Mouse (Mus musculus): ENCODE results near the gene Tas2r108.

Gene Tas2r108

DNA sequence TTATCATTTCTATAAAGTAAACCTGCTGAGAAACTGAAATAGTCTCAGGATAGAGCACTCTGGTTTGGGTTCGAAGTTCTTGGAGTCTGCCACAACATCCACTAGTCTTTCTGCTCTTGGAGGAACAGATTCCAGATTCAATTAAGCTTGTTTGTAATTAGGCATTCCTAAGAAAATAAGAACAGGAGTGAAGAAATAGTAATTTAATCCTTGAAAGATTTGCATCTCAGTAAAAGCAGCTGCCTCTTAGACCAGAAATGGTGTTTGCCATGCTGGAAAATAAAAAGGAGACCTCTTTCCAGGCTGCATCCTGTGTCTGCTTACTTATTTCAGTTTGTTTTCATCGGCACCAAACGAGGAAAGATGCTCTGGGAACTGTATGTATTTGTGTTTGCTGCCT is at the start of gene Tas2r108:
Gene Tas2r108 (plus strand): TSS at position 301 of the 400 bp plus-strand sequence.
- DNase-seq: no peak

DNA sequence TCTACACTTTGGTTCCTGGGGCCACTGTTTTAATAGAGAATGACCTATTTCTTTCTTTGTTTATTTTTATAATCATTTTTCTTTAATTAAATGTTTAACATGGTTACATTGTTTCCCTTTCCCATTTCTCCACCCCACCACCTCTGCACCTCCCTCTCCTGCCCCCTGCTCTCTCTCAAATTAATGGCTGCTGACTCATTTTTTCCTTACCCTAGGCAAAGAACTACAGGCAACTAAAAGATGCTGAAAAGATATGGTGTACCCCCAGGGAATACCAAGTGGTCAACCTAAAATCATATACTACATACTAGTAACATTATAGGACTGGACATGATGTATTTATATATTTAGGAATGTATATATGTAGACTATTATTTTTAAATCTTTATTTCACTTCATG is 44.7 kb upstream of the Tas2r108 start:
- no peak for DNase-seq

DNA sequence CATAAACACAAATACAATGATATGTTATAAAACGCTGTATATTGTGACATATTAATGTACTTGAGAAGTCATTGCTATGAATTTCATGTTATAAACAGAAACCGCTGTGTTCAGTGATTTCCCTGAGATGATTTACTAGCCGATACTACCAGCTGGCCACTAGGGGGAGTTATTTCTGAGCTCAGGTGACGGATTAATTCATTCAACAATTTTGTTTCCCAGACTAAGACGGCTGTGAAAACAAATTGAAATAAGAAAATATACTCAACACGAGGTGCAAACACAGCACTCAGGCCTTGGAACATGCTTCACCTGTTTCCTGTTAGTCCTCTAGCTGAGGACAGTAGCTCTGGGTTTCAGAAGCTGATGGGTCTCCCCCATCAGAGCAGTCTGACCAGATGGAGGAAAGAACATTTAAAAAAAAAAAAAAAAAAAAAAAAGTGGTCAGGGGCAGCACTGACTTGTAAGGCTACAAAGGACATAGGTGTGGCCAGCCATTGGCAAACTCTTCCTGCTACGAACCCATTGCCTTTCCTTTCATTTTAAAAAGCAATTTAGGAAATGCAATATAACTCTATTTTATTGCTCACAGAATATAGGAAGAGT is 38.8 kb upstream of the Tas2r108 start:
- DNase-seq: no peak

DNA sequence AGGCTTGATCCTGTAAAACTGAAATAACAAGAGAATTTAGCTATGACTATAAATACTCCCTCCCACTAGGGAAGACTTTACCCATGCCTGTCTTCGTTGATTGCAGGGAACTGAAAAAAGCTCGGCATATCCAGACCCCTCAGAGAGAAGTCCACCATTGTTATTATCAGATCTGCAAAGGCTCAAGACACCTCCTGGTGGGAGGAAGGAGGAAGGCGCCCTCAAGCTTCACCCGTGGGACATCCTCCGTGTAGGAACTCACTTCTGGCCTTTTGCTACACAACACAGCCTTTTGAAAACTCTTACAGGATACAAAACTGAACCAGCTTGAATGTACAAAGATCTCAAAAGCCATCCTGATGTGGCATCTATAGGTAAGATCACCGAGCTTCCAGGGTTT is 27.6 kb upstream of the Tas2r108 start:
- DNase-seq: no peak

DNA sequence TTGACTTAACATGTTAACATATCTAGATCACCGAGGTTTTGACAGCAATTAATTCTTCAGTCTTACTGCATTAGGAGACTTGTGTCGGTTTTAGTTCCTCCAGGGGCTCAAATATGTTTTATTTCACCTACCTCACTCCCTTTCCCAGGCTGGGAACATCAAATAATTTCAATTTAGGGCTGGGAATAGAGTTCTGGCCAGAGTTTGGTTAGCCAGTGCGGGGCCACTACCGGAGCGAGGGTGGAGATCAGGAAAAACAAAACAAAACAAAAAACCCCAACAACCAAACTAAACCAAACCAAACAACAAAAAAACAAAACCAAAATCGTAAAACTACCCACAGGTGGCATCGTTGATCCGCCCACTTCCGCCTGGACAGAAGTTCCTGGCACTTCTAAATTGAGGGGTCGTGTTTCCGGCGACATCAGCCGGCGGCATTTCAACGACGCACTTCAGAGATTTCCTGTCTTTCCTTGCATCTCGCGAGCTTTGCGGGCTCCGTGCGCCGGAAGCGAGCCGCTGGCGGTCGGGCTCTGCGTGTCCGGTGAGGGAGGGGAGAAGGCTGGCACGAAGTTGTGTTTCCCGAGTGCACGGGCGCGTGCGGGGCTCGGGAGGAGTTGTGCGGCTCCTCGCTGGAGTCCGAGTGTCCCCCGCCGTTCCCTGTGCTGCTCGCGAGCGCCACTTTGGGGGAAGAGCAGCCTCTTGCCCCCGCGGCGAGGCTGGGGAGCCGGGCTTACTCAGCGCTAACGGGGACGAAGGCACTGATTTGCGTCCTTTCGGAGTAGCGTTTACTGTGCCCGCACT is 22.2 kb upstream of the Tas2r108 start, which contains the start of gene Ssbp1:
Gene Ssbp1 (plus strand): TSS at position 437 of the 804 bp plus-strand sequence.
- DNase-seq: peak; percentile 92

DNA sequence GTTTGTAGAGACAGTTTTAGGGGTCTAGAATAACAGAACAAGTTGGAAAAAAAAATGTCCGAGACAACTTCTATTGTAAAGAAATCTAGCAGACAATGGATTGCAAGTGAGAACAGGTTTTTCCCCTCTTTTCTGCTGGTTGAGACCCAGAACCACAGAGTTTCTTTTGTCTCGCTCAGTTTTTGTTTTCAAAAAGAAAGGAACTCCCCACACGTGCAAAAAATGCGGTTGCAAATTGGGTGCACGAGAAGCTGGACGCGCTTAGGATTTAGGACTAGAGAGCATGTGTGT is 21.7 kb upstream of the Tas2r108 start:
- no peak for DNase-seq

DNA sequence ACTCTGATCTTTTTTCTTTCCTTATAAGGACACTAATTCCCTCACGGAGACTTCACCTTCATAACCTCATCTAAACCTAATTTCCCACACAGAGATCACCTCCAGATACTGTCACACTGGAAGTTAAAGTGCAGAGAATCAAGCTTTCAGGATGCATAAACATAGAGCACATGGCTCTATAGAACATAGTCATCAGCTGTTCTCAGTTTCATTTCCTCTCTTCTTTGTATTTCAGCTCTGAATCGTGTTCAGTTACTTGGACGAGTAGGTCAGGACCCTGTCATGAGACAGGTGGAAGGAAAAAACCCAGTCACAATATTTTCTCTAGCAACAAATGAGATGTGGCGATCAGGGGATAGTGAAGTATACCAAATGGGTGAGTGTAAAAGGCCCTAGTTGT is 17.2 kb upstream of the Tas2r108 start:
- no peak for DNase-seq

DNA sequence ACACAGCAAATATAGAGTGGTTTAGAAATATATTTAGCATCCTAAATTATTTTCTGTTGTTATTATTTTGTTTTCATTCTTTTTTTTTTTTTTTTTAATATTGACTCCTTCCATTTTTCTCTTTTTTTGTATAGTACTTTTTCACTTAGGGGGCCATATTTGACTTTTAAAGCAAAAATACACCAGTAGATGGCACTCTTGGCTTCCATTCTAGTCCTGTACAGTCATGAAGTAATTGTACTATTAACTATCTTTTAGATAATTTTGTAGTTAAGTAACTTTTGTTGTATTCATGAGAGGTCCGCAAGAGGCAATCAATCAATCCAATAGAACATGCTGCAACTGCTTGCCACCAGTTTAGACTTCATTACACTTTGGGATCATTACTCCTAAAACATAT is 13.6 kb upstream of the Tas2r108 start:
- no peak for DNase-seq

DNA sequence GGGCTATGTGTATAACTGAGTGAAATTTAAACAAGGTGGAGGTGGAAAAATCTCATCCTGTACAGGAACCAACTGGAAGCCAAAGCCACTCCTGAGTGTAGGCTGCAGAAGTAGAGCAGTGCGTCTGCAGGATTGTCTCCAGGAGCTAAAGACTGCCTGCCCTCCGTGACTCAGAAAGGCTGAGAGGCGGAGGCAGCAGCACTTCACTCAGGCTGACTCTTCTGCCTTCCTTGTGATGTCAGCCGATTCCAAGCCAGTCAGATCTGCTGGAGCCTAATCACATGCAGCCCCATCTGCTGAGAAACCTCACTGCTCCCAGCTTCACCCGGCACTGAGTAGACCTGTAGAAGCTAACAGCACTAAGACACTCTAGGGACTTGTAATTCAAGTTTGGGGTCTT is 11.0 kb upstream of the Tas2r108 start:
- DNase-seq: no peak

DNA sequence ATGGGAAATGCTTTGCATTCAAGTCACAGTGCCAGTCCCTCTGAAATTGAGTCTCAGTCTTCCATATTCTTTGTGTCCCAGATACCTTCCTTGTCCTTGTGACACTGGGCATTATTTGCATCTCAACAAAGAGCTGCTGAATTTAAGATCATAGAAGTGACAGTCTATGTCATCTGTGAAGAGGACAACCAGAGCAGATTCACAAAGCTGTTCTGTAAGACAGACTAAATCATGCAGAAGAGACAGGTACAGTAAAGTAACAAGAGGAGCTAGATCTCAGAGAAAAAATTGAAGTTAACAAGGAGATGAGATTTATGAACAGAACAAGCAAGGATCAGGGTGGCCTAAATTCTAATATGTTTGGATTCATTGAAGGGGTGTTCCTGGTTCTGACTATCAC is 2.4 kb upstream of the Tas2r108 start, which contains the start of gene Tas2r137:
Gene Tas2r137 (plus strand): TSS at position 301 of the 400 bp plus-strand sequence.
- DNase-seq: no peak

DNA sequence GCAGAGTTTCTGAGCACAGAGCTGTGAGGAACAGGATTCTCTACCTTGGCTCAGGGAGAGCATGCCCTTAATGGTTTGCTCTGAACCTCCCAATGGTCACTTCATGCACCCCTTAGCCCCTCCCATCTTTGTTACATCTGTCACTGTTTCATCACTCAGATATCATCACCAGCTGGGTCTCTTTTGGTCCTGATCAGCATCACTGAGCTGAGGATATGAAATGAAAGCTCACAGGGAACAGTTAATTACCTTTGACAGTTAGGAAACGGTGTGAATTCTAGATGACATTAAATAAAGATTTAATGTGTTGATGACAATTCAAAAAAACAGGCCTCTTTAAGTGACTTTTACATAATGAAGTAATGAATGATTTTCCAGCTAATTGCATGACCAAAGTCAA is 26.1 kb downstream of the Tas2r108 start, which contains the start of gene Prss37:
Gene Prss37 (minus strand): TSS at position 101 of the 400 bp plus-strand sequence.
- DNase-seq: no peak

Data from layer of hippocampus, adult 9-11 months (tissue).